Mouse (Mus musculus) brown adipose tissue, adult 24 weeks (tissue): ENCODE results near the gene Tbx4. TPM values are rescaled to one million over a fixed set of nuclear protein-coding genes. Genes with fewer than 3 reads are reported as not detected.

Experiments used
- H3K27ac ChIP-seq: fragments of 200-500 bp; replicated peaks from 2 replicates; pipeline ENCODE4 v1.5.1; 2012; ENCODE audit warnings: low read depth, mild to moderate bottlenecking, low read length
- H3K4me1 ChIP-seq: fragments of 200-500 bp; 2 replicates; pipeline ENCODE4 v1.6.1; 2012; ENCODE audit warnings: low read length, mixed read lengths; ENCODE audit not compliant: control insufficient read depth, insufficient read depth, insufficient read length
- H3K4me3 ChIP-seq: fragments of 200-500 bp; 2 replicates; pipeline ENCODE4 v1.5.1; 2012; ENCODE audit warnings: low read depth, mild to moderate bottlenecking, low read length, moderate library complexity; ENCODE audit not compliant: insufficient read depth
- polyA plus RNA-seq: library from polyadenylated mRNA; stranded (reverse); fragments of >200 nt; gene quantifications from 2 replicates; pipeline ENCODE4 v1.2.4, GENCODE M21; 2012; ENCODE audit not compliant: missing spikeins, insufficient read depth, insufficient read length

Gene Tbx4
- polyA plus RNA-seq, 1 experiment: not detected

DNA sequence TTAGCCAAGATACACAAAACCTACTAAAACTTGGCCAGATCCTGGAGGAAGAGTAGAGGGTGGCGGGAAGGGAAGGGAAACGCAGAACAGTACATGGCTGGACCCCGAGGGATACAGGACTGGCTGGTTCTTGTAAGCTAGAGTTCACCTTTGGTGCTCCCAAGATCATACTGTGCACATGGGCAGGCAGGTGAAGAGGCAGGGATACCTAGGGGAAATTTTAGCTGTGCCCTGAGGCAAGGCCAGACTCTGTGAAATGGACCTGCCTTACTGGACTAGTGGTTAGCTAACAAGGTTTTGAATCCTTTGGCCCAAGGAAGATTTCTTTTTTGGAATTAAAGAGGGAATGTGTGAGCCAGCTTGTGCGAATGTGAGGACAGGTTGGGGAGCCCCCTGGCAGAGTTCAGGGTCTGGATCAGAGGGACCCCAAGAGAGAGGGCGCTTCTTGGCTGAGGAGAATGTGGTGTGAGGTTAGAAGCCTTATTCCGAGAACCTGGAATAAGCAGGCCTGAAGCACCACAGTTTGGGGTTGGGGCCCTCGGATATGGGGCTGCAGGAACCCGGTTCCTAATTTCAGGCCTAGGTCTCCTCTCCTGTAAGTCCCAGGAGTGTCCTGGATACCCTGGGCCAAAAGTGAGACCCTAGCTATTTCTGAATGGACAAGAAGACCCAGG is 3.0 kb downstream of the Tbx4 start:
- Histone ChIP-seq H3K27ac (no peak overlapping the region), H3K4me3 (no peak overlapping the region)

DNA sequence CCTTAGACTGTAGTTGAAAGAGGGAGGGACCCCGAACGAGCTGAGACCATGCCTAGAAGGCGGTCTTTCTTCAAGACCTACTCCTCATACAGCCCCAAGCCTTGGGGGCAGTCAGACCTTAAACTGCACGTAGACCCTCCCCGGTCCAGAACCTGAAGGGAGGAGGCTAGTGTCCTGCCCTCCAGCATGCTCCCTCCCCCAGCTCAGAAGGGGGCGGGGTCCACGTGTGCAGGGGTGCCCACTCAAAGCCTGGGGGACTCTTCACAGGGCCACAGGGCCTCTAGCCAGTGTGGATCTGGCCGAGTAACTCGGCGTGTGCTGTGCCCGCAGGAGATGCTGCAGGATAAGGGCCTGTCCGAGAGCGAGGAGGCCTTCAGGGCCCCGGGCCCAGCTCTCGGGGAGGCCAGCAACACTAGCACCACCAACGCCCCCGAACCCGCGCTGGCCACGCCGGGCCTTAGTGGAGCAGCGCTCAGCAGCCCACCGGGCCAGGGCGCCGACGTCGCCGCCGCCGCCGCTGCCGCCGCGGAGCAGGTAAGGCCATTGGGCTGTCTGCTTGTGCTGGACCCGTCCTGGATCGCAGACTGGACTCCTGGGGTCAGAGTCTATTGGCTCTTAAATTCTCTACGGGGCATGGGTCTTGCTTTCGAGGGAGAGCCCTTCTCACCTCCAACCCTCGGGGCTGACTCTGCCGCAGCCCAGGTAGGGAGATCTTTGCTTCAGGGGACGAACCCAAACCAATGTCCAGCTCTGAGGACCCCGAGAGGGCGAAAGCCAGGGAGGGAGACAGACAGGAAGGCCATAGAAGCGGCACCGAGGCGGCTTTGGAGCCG is 3.7 kb downstream of the Tbx4 start:
- H3K4me1 ChIP-seq: no peaks in the 10 kb centered on the region; the same call in 1 of the 2 replicates
- H3K27ac ChIP-seq: no peak overlapping the region
- H3K4me3 ChIP-seq: no peak overlapping the region

More for the DNA sequence above, 3.0 kb downstream of the Tbx4 start:
- H3K4me1 ChIP-seq: no peaks in the 10 kb centered on the region

- Histone ChIP-seq H3K4me1 (no peaks in the 10 kb centered on the region; the same call in 1 of the 2 replicates), H3K27ac (no peak overlapping the region)
Observed at GRCm38 (mm10) chr11:85890563-85890845, 4.3 kb downstream of the Tbx4 start.

DNA sequence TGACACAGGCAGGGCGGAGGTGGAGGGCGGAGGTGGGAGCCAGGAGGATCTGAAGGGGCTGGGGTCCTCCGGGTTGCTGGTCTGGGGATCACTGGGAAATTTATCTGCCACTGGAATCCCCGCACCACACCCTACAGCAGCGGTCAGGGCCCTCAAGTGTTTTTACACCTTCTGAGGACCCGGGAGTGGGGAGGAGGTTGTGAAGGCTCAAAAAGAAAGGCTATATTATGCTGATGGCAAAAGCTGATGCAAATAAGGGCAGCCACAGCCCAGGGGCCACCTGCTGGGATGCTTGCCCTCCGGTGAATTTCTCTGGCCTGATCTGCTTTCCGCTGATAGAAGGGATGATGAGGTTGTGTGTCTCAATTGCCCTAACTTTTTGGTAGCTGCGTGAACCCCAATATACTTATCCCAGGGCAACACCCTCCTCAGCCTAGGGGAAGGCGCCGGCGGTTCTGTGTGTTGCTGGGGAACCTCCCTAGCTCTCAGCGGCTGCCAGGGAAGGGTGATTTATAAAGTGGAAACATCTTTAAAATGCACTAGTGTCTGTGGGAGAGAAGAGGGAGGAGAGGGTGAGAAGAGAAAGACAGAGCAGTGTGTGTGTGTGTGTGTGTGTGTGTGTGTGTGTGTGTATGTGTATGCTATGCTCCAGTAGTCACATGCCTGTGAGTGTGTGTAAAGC is 4.9 kb downstream of the Tbx4 start:
- Histone ChIP-seq H3K4me3 (no peak overlapping the region), H3K27ac (no peak overlapping the region), H3K4me1 (no peaks in the 10 kb centered on the region; the same call in 1 of the 2 replicates)

More at GRCm38 (mm10) chr11:85890563-85890845, 4.3 kb downstream of the Tbx4 start:
- H3K4me3 ChIP-seq: no peak overlapping the region

- H3K4me1 ChIP-seq: no peaks in the 10 kb centered on the region; the same call in 1 of the 2 replicates
- H3K4me3 ChIP-seq: no peak overlapping the region
- no peak overlapping the region for H3K27ac ChIP-seq
Observed at GRCm38 (mm10) chr11:85891692-85892040, 5.4 kb downstream of the Tbx4 start.

DNA sequence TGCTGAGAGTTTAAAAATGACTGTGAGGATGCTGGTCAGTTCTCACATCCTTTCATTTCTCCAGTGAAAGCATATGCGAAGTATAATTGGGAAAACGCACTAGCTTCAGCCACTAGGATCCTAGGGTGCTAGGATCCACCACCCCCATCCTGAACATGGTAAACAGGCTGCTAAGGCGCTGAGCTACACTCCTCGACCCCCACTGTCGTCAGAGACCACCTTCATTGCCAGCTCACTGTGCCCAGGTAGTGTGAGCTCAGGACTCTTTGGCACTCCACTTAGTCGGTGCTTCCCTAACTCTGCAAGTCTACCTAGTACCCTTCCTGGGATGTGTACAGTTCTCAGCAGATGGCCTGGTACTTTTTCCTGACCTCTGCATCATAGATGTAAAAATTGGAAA is 6.5 kb downstream of the Tbx4 start:
- Histone ChIP-seq H3K27ac (no peak overlapping the region), H3K4me1 (no peaks in the 10 kb centered on the region; the same call in 1 of the 2 replicates), H3K4me3 (no peak overlapping the region)

GRCm38 (mm10) chr11:85893400-85894135 is 7.3 kb downstream of the Tbx4 start:
- Histone ChIP-seq H3K4me3 (no peak overlapping the region), H3K4me1 (no peaks in the 10 kb centered on the region; the same call in 1 of the 2 replicates), H3K27ac (no peak overlapping the region)

DNA sequence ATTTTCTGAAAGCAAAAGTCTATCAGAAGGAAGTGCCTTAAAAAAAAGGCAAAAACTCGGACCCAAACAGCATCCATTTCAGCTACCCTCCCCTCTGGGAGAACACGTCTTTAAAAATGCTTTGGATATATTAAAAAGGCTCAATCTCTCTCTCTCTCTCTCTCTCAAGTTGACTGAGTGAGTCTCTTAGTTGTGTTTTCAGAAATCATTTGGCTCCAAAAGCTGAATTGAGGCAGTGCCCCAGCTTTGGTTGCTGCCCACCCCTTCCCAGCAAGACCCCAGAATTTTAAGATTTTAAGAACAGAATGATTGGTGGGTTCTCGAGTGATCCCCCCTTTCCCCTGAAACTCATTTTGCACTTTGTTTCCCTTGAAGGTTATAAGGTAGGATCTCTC is 7.9 kb downstream of the Tbx4 start:
- Histone ChIP-seq H3K4me1 (no peaks in the 10 kb centered on the region; the same call in 1 of the 2 replicates), H3K27ac (no peak overlapping the region), H3K4me3 (no peak overlapping the region)

GRCm38 (mm10) chr11:85894731-85895545 is 8.7 kb downstream of the Tbx4 start:
- Histone ChIP-seq H3K4me3 (peak overlapping the region; percentile 17), H3K4me1 (no peaks in the 10 kb centered on the region; the same call in 1 of the 2 replicates), H3K27ac (no peak overlapping the region)

- no peak overlapping the region for H3K27ac ChIP-seq
- H3K4me3 ChIP-seq: no peak overlapping the region
- no peaks in the 10 kb centered on the region; the same call in 1 of the 2 replicates for H3K4me1 ChIP-seq
Observed at GRCm38 (mm10) chr11:85896335-85896985, 10.2 kb downstream of the Tbx4 start.

- no peak overlapping the region for H3K27ac ChIP-seq
- H3K4me3 ChIP-seq: no peak overlapping the region
- no peaks in the 10 kb centered on the region for H3K4me1 ChIP-seq
Observed at GRCm38 (mm10) chr11:85900291-85900690, 14.1 kb downstream of the Tbx4 start.

- H3K4me1 ChIP-seq: no peaks in the 10 kb centered on the region
- H3K27ac ChIP-seq: no peak overlapping the region
- H3K4me3 ChIP-seq: no peak overlapping the region
Observed at GRCm38 (mm10) chr11:85909514-85909913, 23.3 kb downstream of the Tbx4 start.

DNA sequence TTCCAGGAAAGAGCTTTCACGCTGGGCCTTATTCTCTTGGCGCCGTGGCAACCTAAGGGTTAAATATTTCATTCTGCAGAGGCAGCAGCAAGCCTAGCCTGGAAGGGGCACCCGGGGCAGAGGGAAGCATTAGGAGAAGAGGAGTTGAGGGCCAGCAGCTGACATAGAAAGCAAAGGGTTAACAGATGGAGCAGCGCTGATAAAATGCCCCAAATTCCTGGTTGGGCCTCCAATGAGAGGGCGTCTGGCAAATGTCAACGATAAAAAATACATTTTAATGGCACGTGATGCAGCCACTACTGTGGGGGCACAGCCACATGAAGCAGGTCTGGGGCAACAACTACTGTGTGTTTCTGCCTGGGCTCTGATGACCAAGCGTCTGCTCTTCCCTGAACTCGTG is 23.9 kb downstream of the Tbx4 start:
- Histone ChIP-seq H3K4me1 (no peaks in the 10 kb centered on the region), H3K27ac (no peak overlapping the region), H3K4me3 (no peak overlapping the region)

GRCm38 (mm10) chr11:85913506-85913905 is 27.3 kb downstream of the Tbx4 start:
- H3K4me3 ChIP-seq: no peak overlapping the region
- H3K4me1 ChIP-seq: no peaks in the 10 kb centered on the region
- H3K27ac ChIP-seq: no peak overlapping the region
